Mouse (Mus musculus) splenic B cell, adult 2 months (primary cell): Measurements from ENCODE around the gene Psmb6.

Source experiments
- DNase-seq: peaks from one replicate; pipeline ENCODE4 v3.0.0-alpha.2; 2011; ENCODE audit warnings: low read depth, low spot score
- H3K27me3 ChIP-seq: 2 replicates; pipeline ENCODE4 v1.6.1; 2012; ENCODE audit warnings: mild to moderate bottlenecking, low read length, moderate library complexity, mixed read lengths; ENCODE audit not compliant: control insufficient read depth, poor library complexity, insufficient read depth, severe bottlenecking
- H3K36me3 ChIP-seq: 2 replicates; pipeline ENCODE4 v1.6.1; 2012; ENCODE audit warnings: mild to moderate bottlenecking, low read length, moderate library complexity, mixed read lengths; ENCODE audit not compliant: control insufficient read depth, poor library complexity, insufficient read depth, severe bottlenecking

Gene Psmb6

GRCm38 (mm10) chr11:70571641-70572040 lies 46.5 kb downstream of the Psmb6 start:
- DNase-seq: no peak
- H3K36me3 ChIP-seq: no peaks in the 10 kb centered on the region

DNA sequence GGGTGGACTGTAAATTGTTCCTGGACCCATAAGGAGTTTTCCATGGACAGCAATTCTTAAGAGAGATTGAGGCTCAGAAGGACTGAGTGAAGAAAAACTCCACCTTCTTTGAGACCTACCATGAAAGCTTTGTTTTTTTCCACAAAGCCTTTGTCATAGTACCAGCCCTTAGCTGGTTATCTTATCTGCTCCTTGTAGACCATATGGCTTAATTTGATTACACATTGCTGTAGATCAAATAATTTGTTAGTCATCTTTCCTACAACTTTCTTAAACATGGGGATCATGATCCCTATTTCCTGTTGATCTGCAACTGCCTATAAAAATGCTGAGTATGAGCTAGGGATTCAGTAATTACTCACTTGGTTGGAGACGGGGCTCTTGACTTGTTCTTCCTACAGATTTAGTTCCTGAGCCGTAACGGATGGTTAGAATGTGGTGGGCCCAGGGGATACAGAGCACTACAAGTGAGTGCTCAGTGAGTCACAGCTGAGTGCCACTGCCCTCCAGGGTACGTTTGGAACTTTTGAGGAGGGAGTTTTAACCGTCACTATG lies 47.3 kb downstream of the Psmb6 start:
- Histone ChIP-seq H3K36me3 (no peaks in the 10 kb centered on the region), H3K27me3 (no peaks in the 10 kb centered on the region)
- DNase-seq: no peak

More at GRCm38 (mm10) chr11:70571641-70572040, 46.5 kb downstream of the Psmb6 start:
- H3K27me3 ChIP-seq: no peaks in the 10 kb centered on the region

DNA sequence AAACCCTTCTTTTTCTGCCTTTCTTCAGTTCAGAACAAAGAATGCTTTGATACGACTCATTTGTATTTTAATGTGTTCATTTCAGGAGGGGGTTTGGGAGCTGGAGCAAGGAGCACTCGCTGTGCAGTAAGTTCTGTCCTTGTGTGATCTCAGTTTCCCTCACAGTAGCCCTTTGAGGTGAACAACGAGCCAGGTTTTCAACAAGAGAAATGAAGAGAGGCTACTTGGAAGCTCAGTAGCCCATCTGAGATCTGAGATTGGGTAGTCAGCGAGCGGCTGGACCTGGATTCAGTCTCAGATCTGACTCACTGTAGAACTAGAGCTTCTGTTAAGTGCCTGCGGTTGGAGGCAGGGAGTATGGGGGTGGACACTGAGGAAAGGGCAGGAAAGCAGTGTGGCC lies 48.7 kb downstream of the Psmb6 start:
- DNase-seq: no peak
- no peaks in the 10 kb centered on the region for H3K27me3 ChIP-seq
- no peaks in the 10 kb centered on the region for H3K36me3 ChIP-seq

DNA sequence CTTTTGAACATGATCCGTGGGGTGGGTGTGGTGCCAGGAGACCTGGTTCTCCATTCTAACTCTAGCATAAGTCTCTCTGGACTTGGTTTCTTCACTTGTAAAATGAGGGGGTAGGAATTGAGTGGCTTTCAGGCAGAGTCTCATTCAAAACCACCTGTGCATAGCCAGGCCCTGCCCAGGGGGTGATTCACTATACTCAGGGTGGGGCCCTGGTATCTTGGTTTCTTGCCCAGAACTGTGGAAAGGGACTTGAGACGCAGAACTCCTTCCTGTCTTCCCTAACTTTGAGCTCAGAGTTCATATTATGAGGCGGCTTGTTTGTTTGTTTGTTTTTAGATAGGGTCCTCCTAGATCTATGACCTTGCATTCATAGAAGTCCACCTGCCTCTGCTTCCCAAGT lies 52.0 kb downstream of the Psmb6 start:
- Histone ChIP-seq H3K27me3 (no peaks in the 10 kb centered on the region), H3K36me3 (no peaks in the 10 kb centered on the region)
- no peak for DNase-seq
